Mouse (Mus musculus): ENCODE results near the gene Synpr.

- TF ChIP-seq EP300 (IDR thresholded peaks at IDR 0.05; ENCODE audit: insufficient read depth, low read depth, low read length) (no peak), POLR2A (IDR thresholded peaks at IDR 0.05; ENCODE audit: insufficient read depth, low read length) (no peak)
Observed at GRCm38 (mm10) chr14:13328461-13328860, 43.9 kb downstream of the Synpr start.
